Mouse (Mus musculus): ENCODE data around the gene Gje1. TPM values are rescaled to one million over a fixed set of nuclear protein-coding genes. Genes with fewer than 3 reads are reported as not detected.

Gene Gje1
- polyA plus RNA-seq, 1 experiment = not detected

- TF ChIP-seq TAL1 (IDR thresholded peaks at IDR 0.05; ENCODE audit: low read length) = no peak
- H3K27me3 ChIP-seq (ENCODE audit: control insufficient read depth) = no peaks in the 10 kb centered on the region
Measured at GRCm38 (mm10) chr10:14690349-14690748, 27.7 kb downstream of the Gje1 start.

GRCm38 (mm10) chr10:14688785-14689442, 29.1 kb downstream of the Gje1 start:
- peaks cover 11% of the 10 kb centered on the region for H3K36me3 ChIP-seq (ENCODE audit: control insufficient read depth)
- no peak overlapping the region for H3K4me3 ChIP-seq (replicated peaks)
- TF ChIP-seq GATA1 (IDR thresholded peaks at IDR 0.05; ENCODE audit: low read length) = no peak
- TF ChIP-seq TAL1 (IDR thresholded peaks at IDR 0.05; ENCODE audit: low read length) = no peak
- H3K27me3 ChIP-seq (ENCODE audit: control insufficient read depth) = no peaks in the 10 kb centered on the region
- H3K4me1 ChIP-seq (ENCODE audit: control insufficient read depth) = peaks cover 8% of the 10 kb centered on the region
- peaks cover 2% of the 10 kb centered on the region; the same call in 1 of the 2 replicates for H3K9me3 ChIP-seq (ENCODE audit: control insufficient read depth, low read length)

More at GRCm38 (mm10) chr10:14690349-14690748, 27.7 kb downstream of the Gje1 start:
- H3K9me3 ChIP-seq (ENCODE audit: control insufficient read depth, low read length) = peaks cover 2% of the 10 kb centered on the region; the same call in 1 of the 2 replicates
- H3K36me3 ChIP-seq (ENCODE audit: control insufficient read depth) = peaks cover 11% of the 10 kb centered on the region
- peaks cover 8% of the 10 kb centered on the region for H3K4me1 ChIP-seq (ENCODE audit: control insufficient read depth)
- no peak overlapping the region for H3K4me3 ChIP-seq (replicated peaks)

- peaks cover 2% of the 10 kb centered on the region; the same call in 1 of the 2 replicates for H3K9me3 ChIP-seq (ENCODE audit: control insufficient read depth, low read length)
- peaks cover 11% of the 10 kb centered on the region for H3K36me3 ChIP-seq (ENCODE audit: control insufficient read depth)
- H3K4me3 ChIP-seq (replicated peaks) = no peak overlapping the region
- H3K4me1 ChIP-seq (ENCODE audit: control insufficient read depth) = peaks cover 8% of the 10 kb centered on the region
- no peaks in the 10 kb centered on the region for H3K27me3 ChIP-seq (ENCODE audit: control insufficient read depth)
- TF ChIP-seq TAL1 (IDR thresholded peaks at IDR 0.05; ENCODE audit: low read length) (no peak), GATA1 (IDR thresholded peaks at IDR 0.05; ENCODE audit: low read length) (no peak)
Measured at GRCm38 (mm10) chr10:14685663-14686062, 32.4 kb downstream of the Gje1 start.

GRCm38 (mm10) chr10:14666147-14666546, 51.9 kb downstream of the Gje1 start:
- no peaks in the 10 kb centered on the region for H3K4me1 ChIP-seq (ENCODE audit: control insufficient read depth)

More at GRCm38 (mm10) chr10:14666147-14666546, 51.9 kb downstream of the Gje1 start:
- TF ChIP-seq TAL1 (IDR thresholded peaks at IDR 0.05; ENCODE audit: low read length) (no peak), GATA1 (IDR thresholded peaks at IDR 0.05; ENCODE audit: low read length) (no peak)
- H3K4me3 ChIP-seq (replicated peaks) = no peak overlapping the region
- H3K36me3 ChIP-seq (ENCODE audit: control insufficient read depth) = peaks cover 26% of the 10 kb centered on the region
- H3K27me3 ChIP-seq (ENCODE audit: control insufficient read depth) = no peaks in the 10 kb centered on the region
- H3K9me3 ChIP-seq (ENCODE audit: control insufficient read depth, low read length) = no peaks in the 10 kb centered on the region

Other genes with a start within 250 kb of the Gje1 start
- gene Adgrg6, start 172.6 kb downstream of the Gje1 start, polyA plus RNA-seq (2012) = 0.01 TPM in 1 of 2 replicates, not detected in the other
- gene Vta1, start 12.7 kb downstream of the Gje1 start, polyA plus RNA-seq (2012) = 0.91 and 0.92 TPM in 2 replicates
- gene Nmbr, start 12.6 kb downstream of the Gje1 start, polyA plus RNA-seq (2012) = not detected in 2 replicates

Measured in erythroblast, embryonic 14.5 days (primary cell).